Mouse (Mus musculus): ENCODE measurements around the gene Rfx7. TPM values are rescaled to one million over a fixed set of nuclear protein-coding genes. Genes with fewer than 3 reads are reported as not detected.
A peak's percentile ranks its signal among the peaks of the same experiment; 100 is the strongest.

Rfx7 gene
- polyA plus RNA-seq, 1 experiment from 2014 or later = 9.8 TPM

DNA sequence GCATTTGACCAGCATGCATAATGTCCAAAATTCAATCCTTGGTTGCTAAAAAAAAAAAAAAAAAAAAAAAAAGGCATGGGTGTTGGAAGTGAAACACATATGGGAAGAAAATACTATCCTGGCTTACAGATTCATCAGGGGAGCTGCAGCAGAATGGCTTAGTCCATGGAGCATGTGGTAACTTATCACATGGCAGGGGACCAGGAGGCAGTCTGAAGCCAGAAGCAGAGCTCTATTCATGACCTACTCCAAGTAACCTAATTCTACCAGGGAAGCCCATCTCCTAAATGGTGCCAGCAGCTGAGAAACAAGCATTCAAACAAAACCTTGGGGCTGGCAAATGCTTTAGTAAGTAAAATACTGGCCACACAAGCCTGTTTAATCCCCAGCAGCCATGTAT lies 12.8 kb upstream of the Rfx7 start:
- H3K4me2 ChIP-seq (replicated peaks) = no peak overlapping the region
- no peaks in the 10 kb centered on the region for H3K9me3 ChIP-seq (replicated peaks)
- H3K27ac ChIP-seq (replicated peaks) = no peak overlapping the region
- no peak overlapping the region for H3K4me3 ChIP-seq (replicated peaks)
- no peaks in the 10 kb centered on the region for H3K27me3 ChIP-seq
- ATAC-seq (ENCODE audit: insufficient number of reproducible peaks, low FRiP score, low TSS enrichment, low read depth) = no peak
- no peaks in the 10 kb centered on the region for H3K36me3 ChIP-seq
- no peaks in the 10 kb centered on the region for H3K4me1 ChIP-seq
- no peak overlapping the region for H3K9ac ChIP-seq

DNA sequence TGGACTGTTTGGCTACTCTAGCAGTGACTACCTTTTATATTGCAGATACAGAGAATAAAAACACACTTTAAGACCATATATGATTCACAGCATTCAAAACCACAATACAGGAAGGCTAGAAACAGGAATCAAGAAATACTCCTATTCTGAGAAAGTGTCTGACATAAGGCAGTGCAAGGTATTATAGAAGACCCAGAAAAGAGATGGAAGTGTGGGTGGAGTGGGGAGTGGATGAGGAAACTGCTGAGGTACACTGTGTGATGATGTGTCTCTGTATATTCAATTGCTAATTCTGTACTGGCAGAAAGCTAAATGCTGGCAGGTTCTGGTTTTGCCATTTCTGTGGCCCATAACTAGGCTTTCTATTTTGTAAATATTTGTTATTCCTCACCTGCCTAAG lies 11.2 kb upstream of the Rfx7 start:
- Histone ChIP-seq H3K27ac (replicated peaks) (no peak overlapping the region), H3K36me3 (no peaks in the 10 kb centered on the region), H3K9ac (no peak overlapping the region), H3K4me3 (replicated peaks) (no peak overlapping the region), H3K4me1 (no peaks in the 10 kb centered on the region), H3K4me2 (replicated peaks) (no peak overlapping the region), H3K9me3 (replicated peaks) (no peaks in the 10 kb centered on the region), H3K27me3 (no peaks in the 10 kb centered on the region)
- no peak for ATAC-seq (ENCODE audit: insufficient number of reproducible peaks, low FRiP score, low TSS enrichment, low read depth)

DNA sequence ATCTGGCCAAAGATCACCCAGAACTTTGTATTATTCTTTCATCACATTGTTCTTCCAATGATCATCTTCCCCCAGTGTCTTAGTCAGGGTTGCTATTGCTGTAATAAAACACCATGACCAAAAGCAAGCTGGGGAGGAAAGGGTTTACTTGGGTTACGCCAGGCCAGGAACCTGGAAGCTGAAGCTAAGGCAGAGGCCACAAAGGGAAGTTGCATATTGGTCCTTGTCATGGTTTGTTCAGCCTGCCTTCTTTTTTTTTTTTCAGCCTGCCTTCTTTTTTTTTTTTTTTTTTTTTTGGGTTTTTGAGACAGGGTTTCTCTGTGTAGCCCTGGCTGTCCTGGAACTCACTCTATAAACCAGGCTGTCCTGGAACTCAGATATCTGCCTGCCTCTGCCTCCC lies 5.9 kb upstream of the Rfx7 start:
- Histone ChIP-seq H3K27me3 (no peaks in the 10 kb centered on the region), H3K9ac (no peak overlapping the region), H3K27ac (replicated peaks) (no peak overlapping the region), H3K36me3 (no peaks in the 10 kb centered on the region), H3K4me3 (replicated peaks) (no peak overlapping the region), H3K9me3 (replicated peaks) (no peaks in the 10 kb centered on the region), H3K4me1 (peaks cover 7% of the 10 kb centered on the region), H3K4me2 (replicated peaks) (no peak overlapping the region)
- WGBS = 69% methylated on average over 1 of the region's 1 CpGs
- ATAC-seq (ENCODE audit: insufficient number of reproducible peaks, low FRiP score, low TSS enrichment, low read depth) = no peak

DNA sequence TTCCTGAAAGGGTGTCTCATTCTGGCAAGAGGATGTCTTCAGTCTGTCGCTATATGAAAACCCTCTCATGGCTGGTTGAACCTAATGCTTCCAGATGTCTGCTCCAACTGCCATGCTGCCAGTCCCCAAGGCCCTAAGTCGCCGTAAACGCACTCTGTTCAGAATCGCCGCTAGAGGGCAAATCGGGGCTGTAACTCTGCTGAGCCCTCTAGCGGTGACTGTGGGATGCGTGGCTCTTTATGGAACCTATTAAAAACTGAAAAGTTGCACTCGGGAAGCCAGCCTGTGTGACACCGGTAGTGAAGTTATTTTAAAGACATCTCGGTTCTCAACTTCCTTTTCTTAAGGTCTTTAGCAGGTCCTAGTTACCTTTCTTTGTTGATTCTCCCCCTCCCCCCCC lies 1.8 kb upstream of the Rfx7 start:
- Histone ChIP-seq H3K4me3 (replicated peaks) (no peak overlapping the region), H3K27ac (replicated peaks) (peak overlapping the region; percentile 100), H3K27me3 (no peaks in the 10 kb centered on the region), H3K4me1 (peaks cover 10% of the 10 kb centered on the region), H3K36me3 (no peaks in the 10 kb centered on the region), H3K9me3 (replicated peaks) (no peaks in the 10 kb centered on the region), H3K9ac (no peak overlapping the region), H3K4me2 (replicated peaks) (peak overlapping the region; percentile 63)
- WGBS = under 1% methylated on average over 12 of the region's 12 CpGs
- ATAC-seq (ENCODE audit: insufficient number of reproducible peaks, low FRiP score, low TSS enrichment, low read depth) = no peak

DNA sequence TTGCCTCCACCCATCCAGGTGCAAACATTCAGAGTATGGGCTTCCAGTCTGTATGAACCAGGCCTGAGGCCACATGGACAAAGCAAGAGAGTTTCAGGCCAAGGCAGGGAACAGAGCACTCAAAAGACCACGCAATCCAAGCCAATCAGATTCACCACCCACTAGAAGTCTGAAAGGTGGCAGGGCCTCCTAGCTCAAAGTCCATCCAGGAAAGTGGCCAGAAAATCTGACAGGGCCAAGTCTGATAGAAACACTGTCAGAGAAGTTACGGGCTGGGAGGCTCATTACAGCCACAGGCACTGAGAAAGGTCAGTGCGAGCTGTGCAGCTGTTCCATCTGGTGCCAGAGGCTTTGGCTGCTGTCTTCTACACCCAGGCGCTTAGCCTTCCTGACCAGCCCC lies 1.2 kb upstream of the Rfx7 start:
- H3K4me1 ChIP-seq = peaks cover 10% of the 10 kb centered on the region
- peak overlapping the region; percentile 97 for H3K9ac ChIP-seq
- peak; percentile 8; the same call in 1 of the 2 replicates for ATAC-seq (ENCODE audit: insufficient number of reproducible peaks, low FRiP score, low TSS enrichment, low read depth)
- H3K27ac ChIP-seq (replicated peaks) = peak overlapping the region; percentile 100
- H3K36me3 ChIP-seq = no peaks in the 10 kb centered on the region
- no peaks in the 10 kb centered on the region for H3K27me3 ChIP-seq
- WGBS = 20% methylated on average over 4 of the region's 4 CpGs
- peak overlapping the region; percentile 91 for H3K4me3 ChIP-seq (replicated peaks)
- peak overlapping the region; percentile 63 for H3K4me2 ChIP-seq (replicated peaks)
- H3K9me3 ChIP-seq (replicated peaks) = no peaks in the 10 kb centered on the region

DNA sequence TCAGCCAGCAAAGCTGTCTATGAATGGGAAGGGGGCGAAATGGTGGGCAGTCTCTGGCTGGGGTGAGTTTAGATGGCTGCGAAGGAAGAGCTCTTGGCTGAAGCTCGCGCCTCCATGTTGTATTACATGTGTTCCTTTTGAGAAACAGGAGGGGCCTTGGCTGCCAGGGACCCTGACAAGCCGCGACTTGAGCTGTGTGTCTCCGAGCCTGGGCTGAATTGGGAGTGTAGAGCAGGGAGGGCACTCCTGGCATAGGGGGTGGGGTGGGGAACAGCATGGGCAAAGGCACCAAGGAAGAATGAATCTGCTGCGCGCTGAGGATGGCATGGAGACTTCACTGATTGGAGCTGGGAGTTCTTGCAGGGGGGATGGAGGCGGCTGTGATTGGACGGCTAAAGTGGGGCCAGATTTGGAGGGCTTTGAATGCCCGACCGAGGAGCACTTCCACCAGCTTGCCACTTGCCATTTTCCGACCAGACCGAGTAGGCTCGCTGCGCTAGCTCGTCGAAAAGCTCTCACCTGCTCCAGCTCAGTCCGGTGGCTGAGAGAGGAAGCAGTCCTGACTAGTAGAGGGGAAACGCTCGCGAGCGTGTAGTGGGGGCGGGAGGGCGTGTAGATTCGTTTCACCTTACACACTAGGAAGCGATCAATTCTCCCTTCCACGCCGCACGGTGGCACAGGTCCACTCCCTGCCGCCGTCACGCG lies 597 bp upstream of the Rfx7 start:
- Histone ChIP-seq H3K4me3 (replicated peaks) (peak overlapping the region; percentile 91), H3K9ac (peak overlapping the region; percentile 97)
- ATAC-seq (ENCODE audit: insufficient number of reproducible peaks, low FRiP score, low TSS enrichment, low read depth) = peak; percentile 90

DNA sequence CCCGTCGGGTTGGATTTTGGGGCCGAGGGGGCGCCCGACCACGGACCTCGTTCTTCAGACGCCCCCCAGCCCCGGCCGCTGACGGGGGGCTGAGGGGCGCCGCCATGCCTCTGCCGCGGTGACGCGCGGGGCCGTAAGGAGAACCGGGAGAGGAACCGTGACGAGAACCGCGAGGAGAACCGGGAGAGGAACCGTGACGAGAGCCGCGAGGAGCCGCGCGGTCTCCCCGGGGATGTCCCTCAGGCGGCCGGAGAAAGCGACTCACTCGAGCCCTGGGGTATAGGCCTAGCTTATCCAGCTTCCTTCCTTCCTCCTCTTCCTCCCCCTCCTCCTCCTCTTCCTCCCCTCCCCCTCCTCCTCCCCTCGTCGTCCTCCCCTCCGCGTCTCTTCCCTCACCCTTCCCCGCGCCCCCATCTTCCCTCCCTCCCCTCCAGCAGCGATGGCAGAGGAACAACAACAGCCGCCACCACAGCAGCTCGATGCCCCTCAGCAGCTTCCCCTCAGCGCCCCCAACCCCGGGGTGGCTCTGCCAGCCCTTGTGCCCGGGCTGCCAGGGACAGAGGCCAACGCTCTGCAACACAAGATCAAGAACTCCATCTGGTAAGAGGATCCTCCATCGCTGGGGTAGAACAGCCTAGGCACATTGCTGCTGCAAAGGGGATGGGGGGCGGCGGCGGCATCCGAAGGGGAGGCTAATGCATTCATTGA lies 495 bp downstream of the Rfx7 start:
- no peaks in the 10 kb centered on the region for H3K9me3 ChIP-seq (replicated peaks)
- ATAC-seq (ENCODE audit: insufficient number of reproducible peaks, low FRiP score, low TSS enrichment, low read depth) = peak; percentile 41
- H3K27ac ChIP-seq (replicated peaks) = peak overlapping the region; percentile 100
- peak overlapping the region; percentile 63 for H3K4me2 ChIP-seq (replicated peaks)
- no peaks in the 10 kb centered on the region for H3K27me3 ChIP-seq
- H3K4me1 ChIP-seq = peaks cover 10% of the 10 kb centered on the region
- peak overlapping the region; percentile 97 for H3K9ac ChIP-seq
- 2% methylated on average over 55 of the region's 55 CpGs for WGBS
- peak overlapping the region; percentile 91 for H3K4me3 ChIP-seq (replicated peaks)
- H3K36me3 ChIP-seq = no peaks in the 10 kb centered on the region

More for the DNA sequence above, 597 bp upstream of the Rfx7 start:
- no peaks in the 10 kb centered on the region for H3K9me3 ChIP-seq (replicated peaks)
- 1% methylated on average over 35 of the region's 35 CpGs for WGBS
- H3K36me3 ChIP-seq = no peaks in the 10 kb centered on the region
- H3K27ac ChIP-seq (replicated peaks) = peak overlapping the region; percentile 100
- peak overlapping the region; percentile 63 for H3K4me2 ChIP-seq (replicated peaks)
- H3K4me1 ChIP-seq = peaks cover 10% of the 10 kb centered on the region
- no peaks in the 10 kb centered on the region for H3K27me3 ChIP-seq

DNA sequence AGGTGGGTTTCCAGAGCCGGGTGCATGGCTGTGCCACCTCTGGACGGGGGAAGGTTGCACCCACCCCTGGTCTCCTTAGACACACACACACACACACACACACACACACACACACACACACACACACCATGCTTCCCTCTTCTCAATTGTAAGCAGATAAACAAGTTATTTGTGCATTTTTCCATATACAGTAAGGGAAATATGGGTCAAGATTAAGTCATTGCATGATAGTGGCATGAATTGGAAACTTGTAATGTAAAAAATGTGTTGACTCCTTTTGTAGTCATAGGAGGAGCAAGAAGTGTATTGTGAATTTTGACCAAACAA lies 1.0 kb downstream of the Rfx7 start:
- peak overlapping the region; percentile 63 for H3K4me2 ChIP-seq (replicated peaks)
- H3K27me3 ChIP-seq = no peaks in the 10 kb centered on the region
- no peak for ATAC-seq (ENCODE audit: insufficient number of reproducible peaks, low FRiP score, low TSS enrichment, low read depth)
- no peaks in the 10 kb centered on the region for H3K36me3 ChIP-seq
- H3K27ac ChIP-seq (replicated peaks) = peak overlapping the region; percentile 100
- 0% methylated on average over 2 of the region's 2 CpGs for WGBS
- no peaks in the 10 kb centered on the region for H3K9me3 ChIP-seq (replicated peaks)
- H3K4me3 ChIP-seq (replicated peaks) = peak overlapping the region; percentile 91
- H3K9ac ChIP-seq = peak overlapping the region; percentile 97
- H3K4me1 ChIP-seq = peaks cover 10% of the 10 kb centered on the region

DNA sequence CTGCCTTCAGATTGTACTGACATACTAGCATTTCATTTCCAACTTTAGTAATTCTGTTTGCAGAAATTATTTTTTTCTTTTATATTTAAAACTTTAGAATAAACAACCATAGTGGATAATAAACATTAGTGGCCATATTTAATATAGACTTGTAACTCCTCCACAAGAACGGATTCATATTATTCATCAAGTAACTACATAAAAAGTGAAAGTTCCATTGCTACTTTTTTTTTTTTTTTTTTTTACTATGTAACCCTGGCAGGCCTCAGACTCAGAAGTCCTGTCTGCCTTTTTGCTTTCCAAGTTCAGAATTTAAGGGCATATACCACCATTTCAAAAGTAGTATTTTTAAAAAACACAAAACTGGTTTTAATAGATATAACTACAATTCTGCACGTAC lies 2.9 kb downstream of the Rfx7 start:
- no peaks in the 10 kb centered on the region for H3K9me3 ChIP-seq (replicated peaks)
- no peaks in the 10 kb centered on the region for H3K27me3 ChIP-seq
- no peak overlapping the region for H3K4me3 ChIP-seq (replicated peaks)
- H3K36me3 ChIP-seq = no peaks in the 10 kb centered on the region
- H3K9ac ChIP-seq = no peak overlapping the region
- peaks cover 10% of the 10 kb centered on the region for H3K4me1 ChIP-seq
- ATAC-seq (ENCODE audit: insufficient number of reproducible peaks, low FRiP score, low TSS enrichment, low read depth) = no peak
- no peak overlapping the region for H3K4me2 ChIP-seq (replicated peaks)
- WGBS = 63% methylated on average over 2 of the region's 2 CpGs
- H3K27ac ChIP-seq (replicated peaks) = no peak overlapping the region

DNA sequence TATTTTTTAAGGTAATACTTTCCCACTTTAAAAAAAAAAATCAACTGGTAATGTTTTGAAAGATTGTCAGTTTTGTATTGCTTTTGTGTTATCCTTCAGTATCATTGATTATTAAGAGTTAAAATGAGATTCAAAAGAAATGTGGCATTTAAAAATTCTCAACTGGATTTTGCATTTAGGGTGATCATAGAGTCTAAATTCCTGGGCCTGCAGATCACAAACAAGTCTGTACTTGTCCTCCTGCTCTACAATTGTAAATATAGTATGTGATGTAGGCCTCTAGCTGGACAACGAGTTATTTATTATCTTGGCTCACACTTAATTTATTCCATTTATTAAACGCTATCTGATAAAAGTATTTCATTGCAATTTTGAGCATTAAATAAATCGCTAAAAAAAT lies 3.4 kb downstream of the Rfx7 start:
- H3K27me3 ChIP-seq = no peaks in the 10 kb centered on the region
- H3K36me3 ChIP-seq = peaks cover 4% of the 10 kb centered on the region; the same call in 1 of the 2 replicates
- no peak overlapping the region for H3K9ac ChIP-seq
- WGBS = 78% methylated on average over 3 of the region's 3 CpGs
- H3K4me1 ChIP-seq = peaks cover 10% of the 10 kb centered on the region
- H3K4me3 ChIP-seq (replicated peaks) = no peak overlapping the region
- no peak overlapping the region for H3K4me2 ChIP-seq (replicated peaks)
- ATAC-seq (ENCODE audit: insufficient number of reproducible peaks, low FRiP score, low TSS enrichment, low read depth) = no peak
- H3K9me3 ChIP-seq (replicated peaks) = no peaks in the 10 kb centered on the region
- H3K27ac ChIP-seq (replicated peaks) = no peak overlapping the region

DNA sequence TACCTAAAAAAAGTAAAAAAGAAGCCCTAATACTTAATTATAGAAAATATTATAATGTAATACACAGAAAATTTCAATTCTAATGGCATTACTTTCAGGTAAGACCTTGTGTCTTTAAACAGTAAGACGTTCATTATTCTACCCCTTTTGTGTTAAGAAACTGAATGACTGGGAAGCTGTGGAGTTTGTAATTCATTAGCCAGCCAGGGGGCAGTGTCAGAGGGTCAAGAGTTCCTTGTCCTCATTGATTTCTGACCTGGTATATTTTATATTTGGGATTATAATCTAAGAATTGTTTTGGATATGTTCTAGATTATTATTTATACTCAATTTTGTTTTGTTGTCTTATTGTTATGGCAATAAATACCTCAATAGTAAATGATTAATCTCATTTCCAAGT lies 5.0 kb downstream of the Rfx7 start:
- Histone ChIP-seq H3K36me3 (peaks cover 5% of the 10 kb centered on the region; the same call in 1 of the 2 replicates), H3K27ac (replicated peaks) (no peak overlapping the region), H3K4me3 (replicated peaks) (no peak overlapping the region), H3K9me3 (replicated peaks) (no peaks in the 10 kb centered on the region), H3K4me2 (replicated peaks) (no peak overlapping the region), H3K9ac (no peak overlapping the region), H3K27me3 (no peaks in the 10 kb centered on the region), H3K4me1 (no peaks in the 10 kb centered on the region)
- ATAC-seq (ENCODE audit: insufficient number of reproducible peaks, low FRiP score, low TSS enrichment, low read depth) = no peak
- WGBS = 73% methylated on average over 1 of the region's 1 CpGs

DNA sequence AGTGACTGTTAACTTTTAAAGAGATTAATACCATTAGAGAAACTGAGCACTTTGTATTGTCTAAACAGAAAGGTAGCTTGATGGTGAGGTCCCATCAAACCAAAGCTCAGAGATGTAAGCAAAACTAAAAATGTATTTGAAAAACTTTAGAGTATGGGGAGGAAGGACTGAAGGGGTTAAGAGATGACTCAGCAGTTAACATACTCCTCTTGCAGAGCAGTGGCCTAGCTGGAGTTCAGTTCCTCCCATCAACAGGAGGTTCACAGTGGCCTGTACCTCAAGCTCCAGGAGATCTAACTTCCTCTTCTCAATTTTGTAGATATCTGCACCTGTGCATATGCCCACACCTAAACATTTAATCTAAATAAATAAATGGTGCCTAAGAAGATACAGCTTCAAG lies 11.6 kb downstream of the Rfx7 start:
- Histone ChIP-seq H3K4me2 (replicated peaks) (no peak overlapping the region), H3K27me3 (no peaks in the 10 kb centered on the region), H3K4me1 (no peaks in the 10 kb centered on the region), H3K9ac (no peak overlapping the region), H3K4me3 (replicated peaks) (no peak overlapping the region), H3K27ac (replicated peaks) (no peak overlapping the region), H3K9me3 (replicated peaks) (no peaks in the 10 kb centered on the region), H3K36me3 (peaks cover 5% of the 10 kb centered on the region; the same call in 1 of the 2 replicates)
- no peak for ATAC-seq (ENCODE audit: insufficient number of reproducible peaks, low FRiP score, low TSS enrichment, low read depth)
